8 mouse cellular contexts compared by ENCODE assay signal in genomic region chr4:137357517-137358254, GRCm38 (mm10). TPM values are rescaled to one million over a fixed set of nuclear protein-coding genes. Genes with fewer than 3 reads are reported as not detected.
A peak's percentile ranks its signal among the peaks of the same experiment; 100 is the strongest.
DNase-seq lines count a peak whose midpoint lies in the region; ATAC-seq lines count a peak whose summit lies in the region.

Cdc42 (minus strand) TSS chr4:137357720.

- ATAC-seq in heart, embryonic 13.5 days (ENCODE audit: extremely low read depth, insufficient number of reproducible peaks, low FRiP score, low TSS enrichment) = peak; percentile 91
- ATAC-seq in liver, embryonic 12.5 days = peak; percentile 96
- peak; percentile 98 for ATAC-seq in stomach, embryonic 15.5 days (ENCODE audit: insufficient read depth, low FRiP score, low read depth)

- no peaks in the 10 kb centered on the region for H3K27me3 ChIP-seq in heart, embryonic 13.5 days (replicated peaks)
- H3K27me3 ChIP-seq in liver, embryonic 12.5 days (replicated peaks) = peaks cover 4% of the 10 kb centered on the region
- H3K27me3 ChIP-seq in stomach, embryonic 15.5 days (replicated peaks) = no peaks in the 10 kb centered on the region

- H3K9ac ChIP-seq in heart, embryonic 13.5 days = peak within 1 kb of the TSS; percentile 100
- H3K9ac ChIP-seq in liver, embryonic 12.5 days = peak within 1 kb of the TSS; percentile 100
- H3K9ac ChIP-seq in stomach, embryonic 15.5 days = peak within 1 kb of the TSS; percentile 100

- peak within 1 kb of the TSS; percentile 79 for H3K4me3 ChIP-seq in brown adipose tissue, adult 24 weeks (ENCODE audit: insufficient read depth, low read depth, low read length)
- peak within 1 kb of the TSS; percentile 86 for H3K4me3 ChIP-seq in heart, embryonic 13.5 days
- peak within 1 kb of the TSS; percentile 100 for H3K4me3 ChIP-seq in liver, embryonic 12.5 days
- peak within 1 kb of the TSS; percentile 91 for H3K4me3 ChIP-seq in stomach, embryonic 15.5 days (replicated peaks)

- WGBS in heart, embryonic 13.5 days = under 1% methylated on average over 39 of the region's 44 CpGs
- WGBS in liver, embryonic 12.5 days (ENCODE audit: insufficient replicate concordance) = under 1% methylated on average over 43 of the region's 44 CpGs
- WGBS in stomach, embryonic 15.5 days = 0% methylated on average over 39 of the region's 44 CpGs

- no peaks in the 10 kb centered on the region for H3K36me3 ChIP-seq in heart, embryonic 13.5 days
- no peaks in the 10 kb centered on the region for H3K36me3 ChIP-seq in liver, embryonic 12.5 days
- H3K36me3 ChIP-seq in stomach, embryonic 15.5 days = no peaks in the 10 kb centered on the region

- peaks cover 4% of the 10 kb centered on the region for H3K4me1 ChIP-seq in brown adipose tissue, adult 24 weeks (ENCODE audit: control insufficient read depth, insufficient read depth, insufficient read length, low read length)
- H3K4me1 ChIP-seq in heart, embryonic 13.5 days = peaks cover 48% of the 10 kb centered on the region
- H3K4me1 ChIP-seq in liver, embryonic 12.5 days = peaks cover 49% of the 10 kb centered on the region
- peaks cover 10% of the 10 kb centered on the region for H3K4me1 ChIP-seq in stomach, embryonic 15.5 days

- no peaks in the 10 kb centered on the region for H3K9me3 ChIP-seq in heart, embryonic 13.5 days
- H3K9me3 ChIP-seq in liver, embryonic 12.5 days (replicated peaks) = no peaks in the 10 kb centered on the region
- H3K9me3 ChIP-seq in stomach, embryonic 15.5 days = no peaks in the 10 kb centered on the region

- DNase-seq in CD4-positive, CD25-positive, alpha-beta regulatory T cell, adult 2 months (ENCODE audit: low read depth, low spot score) = peak; percentile 99
- peak; percentile 61 for DNase-seq in fat pad, adult 2 months (ENCODE audit: extremely low read depth, low read depth, low spot score)
- DNase-seq in kidney, postnatal 10 days = peak; percentile 99
- peak; percentile 98 to 99 for DNase-seq in natural killer cell, adult 2 months (ENCODE audit: low spot score in 2 of 2)

- peak within 1 kb of the TSS; percentile 84 for H3K27ac ChIP-seq in brown adipose tissue, adult 24 weeks (replicated peaks; ENCODE audit: low read depth, low read length)
- peak within 1 kb of the TSS; percentile 98 for H3K27ac ChIP-seq in heart, embryonic 13.5 days (replicated peaks)
- peak within 1 kb of the TSS; percentile 97 for H3K27ac ChIP-seq in liver, embryonic 12.5 days
- peak within 1 kb of the TSS; percentile 97 for H3K27ac ChIP-seq in stomach, embryonic 15.5 days

- peak within 1 kb of the TSS; percentile 77 for H3K4me2 ChIP-seq in heart, embryonic 13.5 days
- H3K4me2 ChIP-seq in liver, embryonic 12.5 days = peak within 1 kb of the TSS; percentile 82
- peak within 1 kb of the TSS; percentile 68 for H3K4me2 ChIP-seq in stomach, embryonic 15.5 days

RNA-seq across cellular contexts. Expression of gene Cdc42, which starts in this region (rescaled TPM):
- polyA plus RNA-seq in brown adipose tissue, adult 24 weeks (2012; ENCODE audit: insufficient read depth, insufficient read length, missing spikeins) = 352 and 400 TPM in 2 replicates
- polyA plus RNA-seq in heart, embryonic 13.5 days (2015; fragmentation: Nextera tagmentation; extraction: Ambion mirVana) = 501 and 529 TPM in 2 replicates
- 316 and 324 TPM in 2 replicates for polyA plus RNA-seq in liver, embryonic 12.5 days (2016; fragmentation: Nextera tagmentation; extraction: Ambion mirVana)
- polyA plus RNA-seq in stomach, embryonic 15.5 days (2015; fragmentation: Nextera tagmentation; extraction: Ambion mirVana) = 670 and 699 TPM in 2 replicates

Comparison
In these comparisons a context has a peak if more than half of its experiments do, and no peak if none do; other contexts are left out.
1. Peak in every context shown above with its lines: DNase-seq, ATAC-seq, H3K4me3 ChIP-seq and H3K27ac ChIP-seq.